Mouse (Mus musculus) liver, embryonic 12.5 days (tissue): ENCODE measurements around the gene As3mt. TPM values are rescaled to one million over a fixed set of nuclear protein-coding genes. Genes with fewer than 3 reads are reported as not detected.

Source experiments
- ATAC-seq: fragments of 200-750 bp; cut with Nextera tagmentation; 2 replicates; pipeline ENCODE4 v1.8.0; 2017; ENCODE audit warnings: moderate number of reproducible peaks, mild to moderate bottlenecking, moderate library complexity
- H3K27ac ChIP-seq: fragments of 300-500 bp; sonication (generic); 2 replicates; pipeline ENCODE4 v1.5.1; 2016; ENCODE audit warnings: mild to moderate bottlenecking
- H3K27me3 ChIP-seq: fragments of 300-500 bp; sonication (generic); replicated peaks from 2 replicates; pipeline ENCODE4 v1.6.1; 2016; ENCODE audit warnings: mild to moderate bottlenecking, moderate library complexity
- H3K36me3 ChIP-seq: fragments of 300-500 bp; sonication (generic); 2 replicates; pipeline ENCODE4 v1.6.1; 2016; ENCODE audit warnings: mild to moderate bottlenecking, moderate library complexity
- H3K4me1 ChIP-seq: fragments of 300-500 bp; sonication (generic); 2 replicates; pipeline ENCODE4 v1.6.1; 2016
- H3K4me2 ChIP-seq: fragments of 300-500 bp; sonication (generic); 2 replicates; pipeline ENCODE4 v1.6.1; 2016; ENCODE audit warnings: mild to moderate bottlenecking, moderate library complexity
- H3K4me3 ChIP-seq: fragments of 300-500 bp; sonication (generic); 2 replicates; pipeline ENCODE4 v1.5.1; 2016; ENCODE audit warnings: mild to moderate bottlenecking, moderate library complexity
- H3K9ac ChIP-seq: fragments of 300-500 bp; sonication (generic); 2 replicates; pipeline ENCODE4 v1.6.1; 2016; ENCODE audit warnings: mild to moderate bottlenecking, moderate library complexity
- H3K9me3 ChIP-seq: fragments of 300-500 bp; sonication (generic); replicated peaks from 2 replicates; pipeline ENCODE4 v1.6.1; 2016; ENCODE audit warnings: mild to moderate bottlenecking, moderate library complexity
- WGBS: fragments of 180-500 bp; shearing (Covaris S2); methylation state at CpG from one replicate; pipeline ENCODE4 v1.1.7; 2016; ENCODE audit not compliant: insufficient replicate concordance; 5-methylcytosine and 5-hydroxymethylcytosine counted together
- polyA plus RNA-seq: library from polyadenylated mRNA; unstranded; fragments of >200 nt; fragmentation: Nextera tagmentation; extraction: Ambion mirVana; gene quantifications from 2 replicates; pipeline ENCODE4 v1.2.1, GENCODE M21; 2016

The As3mt gene
- 18.5 and 20.1 TPM in 2 replicates for polyA plus RNA-seq

DNA sequence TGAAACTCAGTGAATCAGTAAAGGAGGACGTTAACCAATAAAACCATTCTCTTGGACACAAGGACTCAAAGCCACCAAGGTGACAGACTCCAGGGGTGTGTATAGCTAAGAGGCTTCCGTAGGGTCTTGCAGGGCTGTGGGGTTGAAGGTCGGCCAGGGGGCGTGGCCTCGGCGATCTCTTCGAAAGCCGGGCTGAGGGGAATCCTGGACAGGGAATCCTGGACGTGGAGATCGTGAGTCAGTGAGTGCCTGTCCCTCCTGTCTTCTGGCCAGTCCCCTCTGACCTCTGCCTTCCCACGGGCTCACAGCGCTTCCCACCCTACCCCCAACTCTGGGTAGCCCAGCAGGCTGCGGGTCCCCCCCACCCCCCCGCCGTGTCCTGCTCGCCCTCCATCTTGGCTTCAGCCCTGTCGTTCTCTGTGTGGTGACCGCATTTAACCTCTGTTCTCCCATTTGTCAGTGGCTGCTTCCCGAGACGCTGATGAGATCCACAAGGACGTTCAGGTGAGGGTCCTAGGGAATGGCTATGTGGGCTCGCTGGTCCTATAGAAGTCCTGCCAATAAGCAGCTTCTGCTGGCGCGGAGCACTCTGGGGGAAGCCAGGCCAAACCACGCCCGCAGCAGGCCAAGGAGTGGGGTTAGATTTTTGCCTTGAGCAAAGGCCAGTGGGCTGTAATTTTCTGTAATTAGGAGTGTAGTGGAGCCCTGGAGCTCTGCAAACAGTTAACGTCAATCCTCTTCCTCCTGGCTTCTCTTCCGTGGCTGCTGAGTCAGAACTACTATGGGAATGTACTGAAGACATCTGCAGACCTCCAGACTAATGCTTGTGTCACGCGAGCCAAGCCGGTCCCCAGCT lies at the start of gene As3mt:
As3mt (plus strand) TSS at position 163 of the 856 bp plus-strand sequence.
- WGBS: 11% methylated on average over 31 of the region's 31 CpGs
- peak within 1 kb of the TSS; percentile 70 for H3K9ac ChIP-seq

DNA sequence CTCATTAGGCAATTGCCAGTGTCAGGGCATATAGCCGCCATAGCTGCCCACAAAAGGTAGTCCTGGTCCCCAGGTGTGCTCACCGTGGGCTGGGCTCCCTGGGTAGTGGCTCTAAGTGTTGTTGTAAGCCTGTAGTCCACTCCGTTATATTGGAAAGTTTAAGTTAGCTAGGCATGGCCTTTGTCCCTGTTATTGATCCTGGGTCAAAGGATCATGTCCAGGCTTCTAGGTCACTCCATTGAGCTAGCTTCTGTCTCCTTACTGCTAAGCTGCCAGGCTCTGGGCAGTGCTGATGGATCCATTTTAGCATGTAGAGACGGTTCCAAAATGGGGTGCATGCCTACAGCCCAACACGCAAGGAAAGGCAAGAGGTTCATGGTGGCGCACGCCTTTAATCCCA lies 48.9 kb upstream of the As3mt start:
- Histone ChIP-seq H3K9me3 (no peaks in the 10 kb centered on the region), H3K27me3 (no peaks in the 10 kb centered on the region), H3K9ac (no peak overlapping the region), H3K4me3 (no peak overlapping the region), H3K4me2 (no peak overlapping the region), H3K36me3 (peaks cover 44% of the 10 kb centered on the region), H3K4me1 (peaks cover 5% of the 10 kb centered on the region; the same call in 1 of the 2 replicates), H3K27ac (no peak overlapping the region)
- WGBS: 86% methylated on average over 7 of the region's 7 CpGs
- ATAC-seq: no peak; the same call in 1 of the 2 replicates

More for the DNA sequence above, at the start of gene As3mt:
- Histone ChIP-seq H3K9me3 (no peaks in the 10 kb centered on the region), H3K4me1 (peaks cover 36% of the 10 kb centered on the region), H3K36me3 (peaks cover 2% of the 10 kb centered on the region; the same call in 1 of the 2 replicates), H3K4me3 (peak within 1 kb of the TSS; percentile 64), H3K4me2 (peak within 1 kb of the TSS; percentile 83), H3K27me3 (peaks cover 22% of the 10 kb centered on the region), H3K27ac (peak within 1 kb of the TSS; percentile 32; the same call in 1 of the 2 replicates)
- ATAC-seq: peak; percentile 77

DNA sequence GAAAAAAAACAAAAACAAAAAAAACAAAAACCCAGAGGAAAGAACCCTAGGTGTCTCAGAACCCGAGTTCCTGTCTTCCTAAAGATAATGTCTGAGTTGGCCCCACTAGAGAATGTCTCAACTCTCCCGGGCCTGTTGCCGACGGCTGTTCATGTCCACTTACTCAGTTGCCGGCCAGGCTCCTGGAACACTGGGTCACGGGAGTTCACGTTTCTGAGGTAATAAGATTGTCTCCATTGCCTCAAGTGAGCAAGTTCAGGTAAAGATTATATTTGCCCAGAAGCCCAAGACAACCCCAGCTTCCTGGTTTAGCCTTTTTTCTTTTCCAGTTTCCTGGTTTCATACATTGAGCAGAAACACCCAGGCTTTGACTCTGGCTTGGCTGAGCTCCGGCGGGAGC lies 48.4 kb upstream of the As3mt start:
- Histone ChIP-seq H3K36me3 (peaks cover 39% of the 10 kb centered on the region), H3K27me3 (no peaks in the 10 kb centered on the region), H3K9ac (no peak overlapping the region), H3K27ac (no peak overlapping the region), H3K4me3 (no peak overlapping the region), H3K4me1 (peaks cover 5% of the 10 kb centered on the region; the same call in 1 of the 2 replicates), H3K9me3 (no peaks in the 10 kb centered on the region), H3K4me2 (no peak overlapping the region)
- ATAC-seq: no peak
- 72% methylated on average over 9 of the region's 9 CpGs for WGBS

DNA sequence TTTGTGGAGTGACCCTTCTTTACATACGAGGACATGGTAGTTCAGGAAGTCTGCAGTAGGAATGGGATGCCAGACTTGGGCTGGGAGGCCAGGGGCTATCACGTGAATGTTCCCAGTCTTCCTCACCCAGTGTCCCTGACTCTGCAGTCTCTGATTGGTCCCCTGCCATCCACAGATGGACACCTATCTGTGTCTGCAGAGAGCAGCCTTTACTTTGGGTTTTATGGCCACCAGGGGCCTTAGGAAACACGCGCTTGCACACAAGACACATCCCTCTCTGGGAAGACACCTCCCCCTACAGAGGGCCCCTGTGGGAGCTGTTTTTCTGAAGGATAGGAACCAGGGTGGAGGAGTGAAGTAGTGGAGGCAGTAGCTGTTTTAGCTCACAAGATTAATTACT lies 45.7 kb upstream of the As3mt start:
- no peak overlapping the region for H3K27ac ChIP-seq
- H3K36me3 ChIP-seq: peaks cover 13% of the 10 kb centered on the region
- H3K4me1 ChIP-seq: peaks cover 5% of the 10 kb centered on the region; the same call in 1 of the 2 replicates
- no peak overlapping the region for H3K9ac ChIP-seq
- H3K4me3 ChIP-seq: no peak overlapping the region
- no peak for ATAC-seq
- no peaks in the 10 kb centered on the region for H3K27me3 ChIP-seq
- WGBS: 54% methylated on average over 4 of the region's 4 CpGs
- no peaks in the 10 kb centered on the region for H3K9me3 ChIP-seq
- no peak overlapping the region for H3K4me2 ChIP-seq

DNA sequence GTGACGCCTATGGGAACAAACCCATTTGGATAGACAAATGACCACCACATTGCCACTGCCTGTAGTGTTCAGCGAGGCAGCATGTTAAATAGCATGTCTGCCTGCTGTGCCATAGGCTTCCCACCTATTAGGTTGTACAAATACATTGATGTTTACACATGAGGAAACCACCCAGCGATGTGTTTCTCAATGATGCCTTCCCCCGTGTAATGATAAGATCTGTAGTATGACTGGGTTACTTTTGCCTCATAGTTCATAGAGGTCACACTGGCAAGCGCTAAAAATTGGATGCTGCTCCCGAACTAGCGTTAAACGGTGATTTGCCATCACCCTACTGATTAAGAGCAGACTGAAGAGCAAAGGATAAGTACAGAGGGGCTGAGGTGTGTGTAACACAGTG lies 45.0 kb upstream of the As3mt start:
- Histone ChIP-seq H3K27me3 (0 out of 2 replicates have a peak, but pooled peaks cover under 1% of the 10 kb centered on the region), H3K4me3 (no peak overlapping the region), H3K4me2 (no peak overlapping the region), H3K9ac (no peak overlapping the region), H3K27ac (no peak overlapping the region), H3K4me1 (peaks cover 5% of the 10 kb centered on the region; the same call in 1 of the 2 replicates), H3K36me3 (peaks cover 5% of the 10 kb centered on the region), H3K9me3 (no peaks in the 10 kb centered on the region)
- no peak for ATAC-seq
- 62% methylated on average over 8 of the region's 8 CpGs for whole genome bisulfite sequencing

- Histone ChIP-seq H3K27me3 (0 out of 2 replicates have a peak, but pooled peaks cover 6% of the 10 kb centered on the region), H3K4me2 (no peak overlapping the region), H3K4me3 (no peak overlapping the region), H3K27ac (no peak overlapping the region), H3K36me3 (peaks cover 1% of the 10 kb centered on the region; the same call in 1 of the 2 replicates), H3K4me1 (peaks cover 5% of the 10 kb centered on the region; the same call in 1 of the 2 replicates), H3K9me3 (no peaks in the 10 kb centered on the region), H3K9ac (no peak overlapping the region)
- WGBS: 75% methylated on average over 6 of the region's 6 CpGs
- no peak for ATAC-seq
These were observed 44.5 kb upstream of the As3mt start for GRCm38 (mm10) chr19:46662784-46663183.

DNA sequence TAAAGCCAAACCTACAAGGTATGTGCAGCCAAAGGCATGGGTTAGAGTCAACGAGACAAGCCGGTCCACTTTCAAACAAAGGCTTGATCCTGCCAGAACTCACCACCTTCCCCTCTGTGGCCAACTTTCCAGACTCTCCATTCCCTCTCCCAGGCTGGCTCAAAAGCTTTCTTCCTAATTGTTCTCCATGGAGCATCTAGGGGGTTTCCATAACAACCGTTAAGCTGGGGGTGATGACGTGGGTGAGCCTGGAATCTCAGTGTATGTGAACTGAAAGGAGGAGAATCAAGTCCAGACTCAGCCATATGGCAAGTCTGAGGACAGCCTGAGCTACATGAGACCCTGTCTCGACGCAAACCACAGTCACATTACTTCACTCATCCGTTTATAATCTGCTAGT lies 41.8 kb upstream of the As3mt start:
- Histone ChIP-seq H3K36me3 (no peaks in the 10 kb centered on the region), H3K9me3 (no peaks in the 10 kb centered on the region), H3K27ac (no peak overlapping the region), H3K4me3 (no peak overlapping the region), H3K4me2 (no peak overlapping the region), H3K4me1 (peaks cover 26% of the 10 kb centered on the region), H3K9ac (no peak overlapping the region), H3K27me3 (0 out of 2 replicates have a peak, but pooled peaks cover 14% of the 10 kb centered on the region)
- ATAC-seq: no peak
- WGBS: 59% methylated on average over 7 of the region's 7 CpGs

DNA sequence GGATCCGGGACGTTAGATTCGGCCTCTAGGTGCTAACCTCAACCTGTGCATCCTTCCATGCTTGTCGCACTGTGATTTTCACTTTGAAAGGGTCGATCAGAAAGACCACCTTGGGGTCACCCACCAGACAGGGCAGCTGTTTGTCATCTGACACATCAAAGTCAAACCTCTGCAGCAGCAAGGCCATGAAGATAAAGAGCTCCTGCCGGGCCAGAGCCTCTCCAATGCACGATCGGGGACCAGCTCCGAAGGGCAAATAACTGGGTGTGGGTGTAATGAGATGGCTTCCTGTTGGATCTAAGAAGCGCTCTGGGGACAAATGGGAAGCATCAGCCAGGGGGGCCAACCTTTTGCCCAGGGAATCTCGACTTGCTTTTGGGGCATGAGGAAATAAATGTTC lies 40.0 kb upstream of the As3mt start:
- Histone ChIP-seq H3K36me3 (no peaks in the 10 kb centered on the region), H3K9ac (no peak overlapping the region), H3K27ac (no peak overlapping the region), H3K9me3 (no peaks in the 10 kb centered on the region), H3K4me1 (peaks cover 27% of the 10 kb centered on the region), H3K27me3 (peaks cover 33% of the 10 kb centered on the region), H3K4me2 (no peak overlapping the region), H3K4me3 (no peak overlapping the region)
- no peak for ATAC-seq
- WGBS: 50% methylated on average over 11 of the region's 11 CpGs

GRCm38 (mm10) chr19:46668263-46668662 lies 39.0 kb upstream of the As3mt start:
- peaks cover 22% of the 10 kb centered on the region for H3K4me1 ChIP-seq
- H3K4me3 ChIP-seq: no peak overlapping the region
- no peak overlapping the region for H3K27ac ChIP-seq
- H3K36me3 ChIP-seq: no peaks in the 10 kb centered on the region
- peaks cover 39% of the 10 kb centered on the region for H3K27me3 ChIP-seq
- ATAC-seq: peak; percentile 64
- H3K4me2 ChIP-seq: no peak overlapping the region
- no peak overlapping the region for H3K9ac ChIP-seq
- no peaks in the 10 kb centered on the region for H3K9me3 ChIP-seq
- 69% methylated on average over 10 of the region's 10 CpGs for WGBS

GRCm38 (mm10) chr19:46669802-46670201 lies 37.5 kb upstream of the As3mt start:
- H3K9me3 ChIP-seq: no peaks in the 10 kb centered on the region
- no peak overlapping the region for H3K27ac ChIP-seq
- H3K4me3 ChIP-seq: no peak overlapping the region
- no peak overlapping the region for H3K9ac ChIP-seq
- WGBS: 30% methylated on average over 5 of the region's 5 CpGs
- peaks cover 22% of the 10 kb centered on the region for H3K4me1 ChIP-seq
- no peaks in the 10 kb centered on the region for H3K36me3 ChIP-seq
- H3K4me2 ChIP-seq: peak overlapping the region; percentile 19
- H3K27me3 ChIP-seq: peaks cover 39% of the 10 kb centered on the region
- no peak for ATAC-seq

- no peak for ATAC-seq
- H3K36me3 ChIP-seq: no peaks in the 10 kb centered on the region
- no peak overlapping the region for H3K4me3 ChIP-seq
- 31% methylated on average over 13 of the region's 13 CpGs for WGBS
- peaks cover 39% of the 10 kb centered on the region for H3K27me3 ChIP-seq
- H3K4me2 ChIP-seq: no peak overlapping the region
- H3K9me3 ChIP-seq: no peaks in the 10 kb centered on the region
- H3K9ac ChIP-seq: no peak overlapping the region
- peaks cover 22% of the 10 kb centered on the region for H3K4me1 ChIP-seq
- H3K27ac ChIP-seq: no peak overlapping the region
These were observed 36.6 kb upstream of the As3mt start for GRCm38 (mm10) chr19:46670691-46671090.

DNA sequence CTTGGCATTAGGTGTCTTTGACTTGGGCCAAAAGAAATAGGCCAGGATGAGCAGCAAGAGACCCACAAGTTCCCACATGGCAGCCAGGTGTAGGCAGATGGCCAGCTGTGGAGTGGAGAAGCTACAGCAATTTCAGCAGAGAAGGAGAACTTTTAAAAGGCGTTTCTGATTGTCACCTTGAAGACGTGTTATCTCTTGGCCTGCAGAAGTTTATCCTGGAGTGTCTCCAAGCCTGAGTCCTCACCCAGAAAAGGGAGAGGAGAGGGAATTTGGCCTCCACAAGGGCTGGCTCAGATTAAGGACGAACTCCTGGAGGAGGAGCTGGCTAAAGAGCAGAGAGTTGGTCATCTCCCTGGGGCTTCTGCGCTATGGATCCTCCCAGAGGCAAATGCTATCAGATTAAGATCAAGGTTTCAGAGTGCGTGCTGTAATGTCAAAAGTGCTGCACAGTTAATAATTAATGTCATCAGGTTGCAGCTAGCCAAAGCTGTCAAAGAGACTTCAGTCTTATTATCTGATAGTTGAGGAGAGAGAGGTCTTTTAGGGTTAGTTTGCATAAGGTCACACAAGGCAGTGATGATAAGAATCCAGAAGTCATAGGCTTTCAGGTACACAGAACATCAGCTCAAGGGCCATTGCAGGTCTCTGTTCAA lies 34.4 kb upstream of the As3mt start, which contains the start of gene Cyp17a1:
Cyp17a1 (minus strand) TSS at position 407 of the 653 bp plus-strand sequence.
- ATAC-seq: no peak

More for the DNA sequence above, 34.4 kb upstream of the As3mt start, which contains the start of gene Cyp17a1:
- no peak within 1 kb of the TSS for H3K9ac ChIP-seq
- H3K4me3 ChIP-seq: no peak within 1 kb of the TSS
- H3K4me2 ChIP-seq: no peak within 1 kb of the TSS
- peaks cover 32% of the 10 kb centered on the region for H3K27me3 ChIP-seq
- WGBS: 46% methylated on average over 5 of the region's 5 CpGs
- peaks cover 22% of the 10 kb centered on the region for H3K4me1 ChIP-seq
- no peak within 1 kb of the TSS for H3K27ac ChIP-seq
- no peaks in the 10 kb centered on the region for H3K9me3 ChIP-seq
- H3K36me3 ChIP-seq: no peaks in the 10 kb centered on the region
